Mouse (Mus musculus): ENCODE measurements around the gene Dnhd1.

The Dnhd1 gene

GRCm38 (mm10) chr7:105650639-105651435, at the start of gene Dnhd1:
Gene Dnhd1, plus strand, starts transcription at chr7:105650827.
- DNase-seq (ENCODE audit: low spot score), result peak; percentile 86

- DNase-seq (ENCODE audit: low spot score), result peak; percentile 82
Measured at GRCm38 (mm10) chr7:105602860-105603623, 47.6 kb upstream of the Dnhd1 start.

GRCm38 (mm10) chr7:105608467-105608866, 42.2 kb upstream of the Dnhd1 start:
- DNase-seq (ENCODE audit: low spot score), result no peak

GRCm38 (mm10) chr7:105611767-105612166, 38.9 kb upstream of the Dnhd1 start:
- peak; percentile 44 for DNase-seq (ENCODE audit: low spot score)

GRCm38 (mm10) chr7:105614400-105614799, 36.2 kb upstream of the Dnhd1 start:
- DNase-seq (ENCODE audit: low spot score), result no peak

GRCm38 (mm10) chr7:105615720-105616119, 34.9 kb upstream of the Dnhd1 start:
- no peak for DNase-seq (ENCODE audit: low spot score)

- DNase-seq (ENCODE audit: low spot score), result no peak
Measured at GRCm38 (mm10) chr7:105616561-105616960, 34.1 kb upstream of the Dnhd1 start.

- DNase-seq (ENCODE audit: low spot score), result no peak
Measured at GRCm38 (mm10) chr7:105617810-105618209, 32.8 kb upstream of the Dnhd1 start.

- DNase-seq (ENCODE audit: low spot score), result no peak
Measured at GRCm38 (mm10) chr7:105619701-105620100, 30.9 kb upstream of the Dnhd1 start.

- DNase-seq (ENCODE audit: low spot score), result peak; percentile 59
Measured at GRCm38 (mm10) chr7:105621053-105621452, 29.6 kb upstream of the Dnhd1 start.

- DNase-seq (ENCODE audit: low spot score), result peak; percentile 60
Measured at GRCm38 (mm10) chr7:105621646-105622292, 28.9 kb upstream of the Dnhd1 start.

GRCm38 (mm10) chr7:105625397-105625796, 25.2 kb upstream of the Dnhd1 start:
- no peak for DNase-seq (ENCODE audit: low spot score)

GRCm38 (mm10) chr7:105628633-105629032, 22.0 kb upstream of the Dnhd1 start:
- peak; percentile 86 for DNase-seq (ENCODE audit: low spot score)

- no peak for DNase-seq (ENCODE audit: low spot score)
Measured at GRCm38 (mm10) chr7:105632551-105632972, 18.1 kb upstream of the Dnhd1 start.

GRCm38 (mm10) chr7:105633127-105633800, 17.4 kb upstream of the Dnhd1 start, which contains the start of gene Trim3:
Gene Trim3, minus strand, starts transcription at chr7:105633571.
- DNase-seq (ENCODE audit: low spot score), result peak; percentile 90

- no peak for DNase-seq (ENCODE audit: low spot score)
Measured at GRCm38 (mm10) chr7:105633801-105634135, 16.9 kb upstream of the Dnhd1 start.

GRCm38 (mm10) chr7:105634272-105634920, 16.2 kb upstream of the Dnhd1 start:
- no peak for DNase-seq (ENCODE audit: low spot score)

GRCm38 (mm10) chr7:105635726-105636125, 14.9 kb upstream of the Dnhd1 start:
- DNase-seq (ENCODE audit: low spot score), result no peak

- DNase-seq (ENCODE audit: low spot score), result no peak
Measured at GRCm38 (mm10) chr7:105638776-105639175, 11.9 kb upstream of the Dnhd1 start.

GRCm38 (mm10) chr7:105639304-105639703, 11.3 kb upstream of the Dnhd1 start:
- DNase-seq (ENCODE audit: low spot score), result no peak

GRCm38 (mm10) chr7:105639756-105640155, 10.9 kb upstream of the Dnhd1 start, which contains the start of gene Timm10b:
Gene Timm10b, plus strand, starts transcription at chr7:105640056.
- DNase-seq (ENCODE audit: low spot score), result no peak
